Mouse (Mus musculus) adrenal gland (tissue): Measurements from ENCODE around the gene Cyp2r1.
"Not testable (repeated sequence)": the region's sequence is repeated elsewhere in the genome, so short reads cannot be mapped to it uniquely, and the experiment has no call there.

ENCODE experiments used
- intact Hi-C: fragments of 180-260 bp; cut with DNase I; formaldehyde crosslinking; loops from one replicate; pipeline ENCODE4 v1.15.1; 2025
- long read RNA-seq, 2 experiments: library from polyadenylated mRNA; unstranded; transcript quantifications; one replicate each; pipeline ENCODE4 v2.0.0; 2020; ENCODE audit warnings: borderline replicate concordance in 1 of 2; ENCODE audit not compliant: insufficient replicate concordance in 1 of 2

Cyp2r1 gene
- long read RNA-seq, experiment 1, partial matches to known transcripts, result 0 of 1 reads
- long read RNA-seq, experiment 1, other reads (novel, unspliced or antisense), result 1 of 1 reads
- long read RNA-seq, experiment 2, partial matches to known transcripts, result 0 of 2 reads
- long read RNA-seq, experiment 2, other reads (novel, unspliced or antisense), result 1 of 2 reads

GRCm38 (mm10) chr7:114562531-114563241, at the start of gene Cyp2r1:
Gene Cyp2r1, minus strand, starts transcription at chr7:114562972.
- intact Hi-C loops, result no loop called here

GRCm38 (mm10) chr7:114594391-114594790, 31.6 kb upstream of the Cyp2r1 start:
- intact Hi-C loops, result not testable (repeated sequence)

- intact Hi-C loops, result loop anchor here (5.0 kb wide), 2 partner anchors 55 to 140 kb away; partner anchors contain the start of gene Calca
Measured at GRCm38 (mm10) chr7:114582441-114582840, 19.7 kb upstream of the Cyp2r1 start.

GRCm38 (mm10) chr7:114581200-114581599, 18.4 kb upstream of the Cyp2r1 start:
- intact Hi-C loops, result loop anchor here (2.0 to 5.0 kb wide), 3 partner anchors 56 to 236 kb away; partner anchors contain the start of gene Calca

- intact Hi-C loops, result loop anchor here (2.0 to 5.0 kb wide), 3 partner anchors 57 to 236 kb away; partner anchors contain the start of gene Calca
Measured at GRCm38 (mm10) chr7:114580426-114580825, 17.7 kb upstream of the Cyp2r1 start.

- intact Hi-C loops, result no loop called here
Measured at GRCm38 (mm10) chr7:114577665-114578064, 14.9 kb upstream of the Cyp2r1 start.

GRCm38 (mm10) chr7:114576931-114577330, 14.2 kb upstream of the Cyp2r1 start:
- intact Hi-C loops, result no loop called here

- intact Hi-C loops, result not testable (repeated sequence)
Measured at GRCm38 (mm10) chr7:114573866-114574265, 11.1 kb upstream of the Cyp2r1 start.

- intact Hi-C loops, result no loop called here
Measured at GRCm38 (mm10) chr7:114536179-114536578, 26.6 kb downstream of the Cyp2r1 start.

GRCm38 (mm10) chr7:114526245-114526644, 36.5 kb downstream of the Cyp2r1 start:
- intact Hi-C loops, result no loop called here

- intact Hi-C loops, result no loop called here
Measured at GRCm38 (mm10) chr7:114520122-114520521, 42.6 kb downstream of the Cyp2r1 start.

- intact Hi-C loops, result no loop called here
Measured at GRCm38 (mm10) chr7:114508879-114509278, 53.9 kb downstream of the Cyp2r1 start.
